Mouse (Mus musculus) urinary bladder, postnatal 0 days (tissue): Measurements from ENCODE around the gene Psmb8. TPM values are rescaled to one million over a fixed set of nuclear protein-coding genes. Genes with fewer than 3 reads are reported as not detected.

Experiments used
- polyA plus RNA-seq: library from polyadenylated mRNA; unstranded; fragments of >200 nt; fragmentation: Nextera tagmentation; extraction: Ambion mirVana; gene quantifications from 2 replicates; pipeline ENCODE4 v1.2.1, GENCODE M21; 2015

The Psmb8 gene
- polyA plus RNA-seq, result 24.2 and 30.5 TPM in 2 replicates

DNA sequence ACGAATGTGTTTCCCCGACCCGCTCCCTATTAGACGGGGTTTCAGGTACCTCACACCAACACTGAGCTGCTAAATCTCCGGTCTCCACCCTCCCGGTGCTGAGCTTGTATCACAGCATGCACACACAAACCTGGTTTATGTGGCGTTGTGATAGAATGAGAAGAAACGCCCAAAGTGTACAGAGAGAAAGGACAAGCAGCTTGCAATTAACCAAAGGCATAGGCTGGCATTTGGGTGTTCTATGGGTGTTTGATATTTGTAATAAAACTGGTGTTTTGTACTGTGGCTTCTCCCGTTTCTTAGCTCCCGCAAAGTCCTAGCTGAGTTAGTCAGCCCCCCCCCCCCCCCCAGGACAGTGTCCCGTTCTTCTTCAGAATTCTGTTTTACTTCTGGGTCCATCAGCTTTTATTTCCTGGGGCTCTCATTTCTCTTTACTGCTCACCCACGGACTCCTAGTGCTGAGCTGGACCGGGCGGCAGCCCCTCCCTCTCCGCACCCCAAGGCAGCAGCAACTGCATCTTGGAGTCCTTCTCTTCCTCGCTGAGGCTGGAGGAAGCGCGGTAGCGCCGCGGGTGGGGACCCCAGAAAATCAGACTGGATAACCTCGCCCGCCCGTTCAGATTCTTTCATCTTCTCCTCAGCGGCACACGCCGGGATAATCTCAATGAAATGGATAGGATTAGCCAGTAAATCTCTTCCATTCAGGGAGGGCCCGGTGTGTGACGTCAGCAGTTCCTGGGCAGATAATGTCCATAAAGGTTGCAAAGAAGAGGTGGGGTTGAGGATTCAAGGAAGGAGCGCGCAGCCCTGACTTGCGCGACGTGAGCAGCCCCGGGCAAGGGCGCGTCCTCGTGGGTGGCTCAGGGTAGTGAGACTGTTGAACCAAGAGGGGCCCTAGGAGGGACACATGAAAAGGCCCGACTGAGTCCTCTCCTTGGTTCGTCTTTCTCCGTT lies at the start of gene Psmb8:
Psmb8 (plus strand) TSS at position 781 of the 954 bp plus-strand sequence.

DNA sequence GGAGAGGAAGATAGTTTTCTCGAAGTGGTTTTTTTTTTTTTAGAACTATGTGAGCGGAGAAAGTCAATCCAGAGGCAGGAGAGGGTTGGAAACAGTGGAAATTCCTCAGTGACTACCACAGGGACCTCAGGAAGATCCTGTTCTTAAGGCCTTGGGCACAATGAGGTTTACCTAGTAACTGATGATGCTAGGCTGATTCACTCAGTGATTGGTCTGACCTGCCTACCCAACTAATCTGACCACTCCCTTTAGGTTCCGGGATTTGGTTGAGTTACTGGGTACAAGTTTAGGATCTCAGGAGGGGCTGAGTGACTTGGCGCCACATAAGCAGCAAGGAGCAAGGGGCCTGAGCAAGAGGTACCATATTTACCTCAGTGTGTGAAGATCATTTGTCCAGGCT lies 44.6 kb upstream of the Psmb8 start, which contains the start of gene H2-DMb1:
H2-DMb1 (plus strand) TSS at position 150 of the 400 bp plus-strand sequence.

DNA sequence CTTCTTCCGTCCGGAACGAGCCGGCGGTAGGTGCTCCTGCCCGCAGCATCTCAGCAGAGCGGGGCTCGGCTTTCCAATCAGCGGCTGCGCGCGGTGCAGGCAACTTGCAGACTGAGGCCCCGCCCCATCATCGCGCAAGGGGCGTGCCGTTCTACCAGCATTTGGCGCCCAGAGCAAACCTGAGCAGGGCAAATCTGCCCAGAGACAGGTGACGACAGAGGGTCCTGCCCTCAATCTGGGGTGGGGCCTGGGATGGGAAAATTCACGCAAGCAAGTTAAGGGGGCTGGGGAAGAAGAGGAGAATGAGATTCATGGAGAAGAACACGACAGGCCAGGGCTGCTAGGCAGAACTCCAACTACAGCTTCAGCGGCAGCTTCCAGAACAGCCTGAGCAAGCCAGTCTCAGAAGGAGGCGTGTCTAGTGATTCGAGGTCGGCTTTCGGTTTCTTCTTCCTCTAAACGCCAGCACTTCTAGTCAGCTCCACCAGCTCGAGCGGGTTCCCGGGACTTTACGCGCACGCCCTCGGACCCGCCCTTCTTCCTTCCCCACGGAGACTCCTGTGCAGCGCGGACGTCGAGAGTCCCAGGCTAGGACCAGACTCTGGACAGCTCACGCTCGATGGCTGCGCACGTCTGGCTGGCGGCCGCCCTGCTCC lies 10.1 kb upstream of the Psmb8 start, which contains the start of the genes Tap1 and Psmb9:
Tap1 (plus strand) TSS at position 293 of the 656 bp plus-strand sequence.
Psmb9 (minus strand) TSS at position 504 of the 656 bp plus-strand sequence.

DNA sequence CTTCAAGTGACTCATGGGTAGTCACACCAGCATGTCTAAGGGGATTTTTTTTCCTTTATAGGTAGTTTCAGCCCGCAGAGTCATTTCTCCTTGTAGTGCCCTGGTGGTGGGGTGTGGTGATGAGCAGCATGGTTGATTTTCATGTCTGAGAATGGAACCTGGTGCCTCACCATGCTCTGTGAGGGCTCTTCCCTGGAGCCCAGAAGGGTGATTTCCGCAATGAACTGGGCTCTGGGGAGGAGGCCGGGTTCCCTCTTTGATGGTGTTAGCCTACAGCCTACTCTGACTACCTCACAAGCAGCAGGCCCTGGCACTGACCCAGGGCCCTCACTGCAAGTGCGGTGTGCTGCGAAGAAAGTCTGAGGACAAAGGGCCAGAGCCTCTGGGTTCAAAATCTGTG lies 5.9 kb downstream of the Psmb8 start, which contains the start of gene Tap2:
Tap2 (plus strand) TSS at position 84 of the 400 bp plus-strand sequence.

DNA sequence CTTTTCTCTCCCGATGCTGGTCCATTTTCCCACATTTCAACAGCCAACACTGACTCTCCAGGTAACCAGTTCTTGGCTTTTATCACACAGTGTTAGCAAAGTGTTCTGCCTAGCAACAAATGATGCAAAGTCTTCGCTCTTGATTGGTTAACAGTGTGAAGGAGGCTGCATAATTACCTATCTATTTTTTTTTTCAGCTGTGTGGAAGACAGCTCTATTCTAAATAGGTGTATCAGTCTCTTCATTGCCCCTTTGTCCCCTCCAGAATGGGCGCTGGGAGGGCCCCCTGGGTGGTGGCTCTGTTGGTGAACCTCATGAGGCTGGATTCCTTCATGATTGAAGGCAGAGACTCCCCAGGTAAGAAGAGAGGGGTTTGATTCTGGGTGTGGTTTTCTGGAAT lies 41.2 kb downstream of the Psmb8 start, which contains the start of gene H2-Ob:
H2-Ob (plus strand) TSS at position 198 of the 400 bp plus-strand sequence.

Other genes starting within 250 kb of the Psmb8 start
- 6.4 and 6.7 TPM in 2 replicates for gene B3galt4, start 246.2 kb upstream of the Psmb8 start, polyA plus RNA-seq
- gene Vps52, start 241.9 kb upstream of the Psmb8 start, polyA plus RNA-seq, result 28.7 and 29.0 TPM in 2 replicates
- gene Rps18, start 241.7 kb upstream of the Psmb8 start, polyA plus RNA-seq, result 1,535 and 1,858 TPM in 2 replicates
- gene H2-K1, start 197.4 kb upstream of the Psmb8 start, polyA plus RNA-seq, result 97.3 and 136 TPM in 2 replicates
- gene Ring1, start 173.0 kb upstream of the Psmb8 start, polyA plus RNA-seq, result 12.7 and 13.4 TPM in 2 replicates
- gene H2-Ke6, start 169.7 kb upstream of the Psmb8 start, polyA plus RNA-seq, result 39.1 and 39.5 TPM in 2 replicates
- gene Slc39a7, start 166.0 kb upstream of the Psmb8 start, polyA plus RNA-seq, result 139 and 141 TPM in 2 replicates
- gene Rxrb, start 165.9 kb upstream of the Psmb8 start, polyA plus RNA-seq, result 22.6 and 25.7 TPM in 2 replicates
- 0.26 and 0.34 TPM in 2 replicates for gene Col11a2, start 158.3 kb upstream of the Psmb8 start, polyA plus RNA-seq
- 0.24 TPM in 1 of 2 replicates, not detected in the other for gene H2-Oa, start 105.4 kb upstream of the Psmb8 start, polyA plus RNA-seq
- 5.8 and 8.1 TPM in 2 replicates for gene H2-DMa, start 78.2 kb upstream of the Psmb8 start, polyA plus RNA-seq
- 53.0 and 53.2 TPM in 2 replicates for gene Brd2, start 75.1 kb upstream of the Psmb8 start, polyA plus RNA-seq
- 0.13 TPM in 1 of 2 replicates, not detected in the other for gene H2-DMb2, start 54.4 kb upstream of the Psmb8 start, polyA plus RNA-seq
- gene H2-DMb1, start 44.6 kb upstream of the Psmb8 start, polyA plus RNA-seq, result 1.5 and 2.6 TPM in 2 replicates
- gene Tap1, start 10.2 kb upstream of the Psmb8 start, polyA plus RNA-seq, result 20.0 and 21.3 TPM in 2 replicates
- 8.6 and 8.7 TPM in 2 replicates for gene Psmb9, start 10.0 kb upstream of the Psmb8 start, polyA plus RNA-seq
- gene Tap2, start 5.8 kb downstream of the Psmb8 start, polyA plus RNA-seq, result 9.6 and 12.5 TPM in 2 replicates
- gene H2-Ob, start 41.2 kb downstream of the Psmb8 start, polyA plus RNA-seq, result 0.14 and 0.29 TPM in 2 replicates
- gene H2-Ab1, start 60.0 kb downstream of the Psmb8 start, polyA plus RNA-seq, result 5.8 and 6.3 TPM in 2 replicates
- gene H2-Aa, start 90.1 kb downstream of the Psmb8 start, polyA plus RNA-seq, result 0.88 and 0.93 TPM in 2 replicates
- 2.4 and 3.0 TPM in 2 replicates for gene H2-Eb1, start 108.1 kb downstream of the Psmb8 start, polyA plus RNA-seq
- gene H2-Eb2, start 127.9 kb downstream of the Psmb8 start, polyA plus RNA-seq, result not detected in 2 replicates
- gene Btnl2, start 157.1 kb downstream of the Psmb8 start, polyA plus RNA-seq, result not detected in 2 replicates
- gene Btnl1, start 179.4 kb downstream of the Psmb8 start, polyA plus RNA-seq, result not detected in 2 replicates
- 0.42 and 0.47 TPM in 2 replicates for gene BC051142, start 201.1 kb downstream of the Psmb8 start, polyA plus RNA-seq